Mouse (Mus musculus) spleen, adult 2 months (tissue): ENCODE results near the gene Lrrc25. TPM values are rescaled to one million over a fixed set of nuclear protein-coding genes. Genes with fewer than 3 reads are reported as not detected.

Experiments
- DNase-seq, 2 experiments: peaks; one replicate each; pipeline versions ENCODE4 v3.0.0 to v3.0.0-alpha.2; 2012 to 2021; ENCODE audit warnings: low spot score in 2 of 2, low read depth in 1 of 2
- H3K27ac ChIP-seq: fragments of 200-500 bp; 2 replicates; pipeline ENCODE4 v1.5.1; 2012; ENCODE audit warnings: low read length, inconsistent platforms; ENCODE audit not compliant: insufficient read depth
- H3K27me3 ChIP-seq: fragments of 200-500 bp; 2 replicates; pipeline ENCODE4 v1.6.1; 2012; ENCODE audit warnings: mild to moderate bottlenecking, moderate library complexity, low read length, inconsistent platforms; ENCODE audit not compliant: control insufficient read depth, insufficient read depth
- H3K36me3 ChIP-seq: fragments of 200-500 bp; 2 replicates; pipeline ENCODE4 v1.6.1; 2012; ENCODE audit warnings: mild to moderate bottlenecking, low read length, inconsistent platforms; ENCODE audit not compliant: control insufficient read depth, insufficient read depth
- H3K4me1 ChIP-seq: fragments of 200-500 bp; 2 replicates; pipeline ENCODE4 v1.6.1; 2011; ENCODE audit warnings: inconsistent platforms; ENCODE audit not compliant: control insufficient read depth, insufficient read depth, insufficient read length
- H3K4me3 ChIP-seq: fragments of 200-500 bp; 2 replicates; pipeline ENCODE4 v1.5.1; 2011; ENCODE audit warnings: mild to moderate bottlenecking, inconsistent platforms; ENCODE audit not compliant: insufficient read depth, insufficient read length; ENCODE audit errors: extremely low read depth
- CTCF ChIP-seq: fragments of 200-500 bp; IDR thresholded peaks from 2 replicates; pipeline ENCODE4 v1.5.1; 2011; ENCODE audit warnings: mild to moderate bottlenecking, inconsistent platforms; ENCODE audit not compliant: insufficient read depth, insufficient read length, insufficient replicate concordance; ENCODE audit errors: extremely low read depth
- POLR2A ChIP-seq: fragments of 200-500 bp; IDR thresholded peaks from 2 replicates; pipeline ENCODE4 v1.6.1; 2011; ENCODE audit warnings: low read depth, low read length, inconsistent platforms
- WGBS: fragments of 180-500 bp; shearing (Covaris S2); methylation state at CpG from one replicate; pipeline ENCODE4 v1.1.7; 2018; 5-methylcytosine and 5-hydroxymethylcytosine counted together
- polyA plus RNA-seq: library from polyadenylated mRNA; depleted of rRNA; stranded (reverse); fragments of >200 nt; gene quantifications from 2 replicates; pipeline ENCODE4 v1.2.3, GENCODE M21; 2012; rRNA removed

Gene Lrrc25
- 41.6 and 53.1 TPM in 2 replicates for polyA plus RNA-seq

DNA sequence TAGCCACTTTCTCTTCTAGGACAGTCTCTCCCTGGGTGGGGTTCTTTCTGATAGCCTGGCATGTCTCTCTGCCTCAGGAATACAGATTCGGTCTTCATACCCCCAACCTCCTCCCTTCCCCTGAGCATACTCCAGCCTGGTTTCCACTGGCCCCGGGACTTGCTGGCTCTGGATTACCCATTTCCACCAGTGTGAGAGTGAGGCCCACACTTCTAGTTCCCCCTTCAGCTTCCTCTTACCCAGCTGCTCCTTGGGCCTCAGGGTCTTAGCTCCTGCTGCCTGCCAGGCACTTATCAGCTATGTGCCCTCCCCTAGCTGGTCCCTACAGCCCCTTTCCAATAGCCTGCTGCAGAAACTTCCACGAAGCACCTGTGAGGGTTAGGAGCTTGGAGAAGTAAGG, at the start of gene Lrrc25:
Lrrc25 (plus strand) TSS at position 262 of the 400 bp plus-strand sequence.
- peak within 1 kb of the TSS; percentile 84 for H3K27ac ChIP-seq

DNA sequence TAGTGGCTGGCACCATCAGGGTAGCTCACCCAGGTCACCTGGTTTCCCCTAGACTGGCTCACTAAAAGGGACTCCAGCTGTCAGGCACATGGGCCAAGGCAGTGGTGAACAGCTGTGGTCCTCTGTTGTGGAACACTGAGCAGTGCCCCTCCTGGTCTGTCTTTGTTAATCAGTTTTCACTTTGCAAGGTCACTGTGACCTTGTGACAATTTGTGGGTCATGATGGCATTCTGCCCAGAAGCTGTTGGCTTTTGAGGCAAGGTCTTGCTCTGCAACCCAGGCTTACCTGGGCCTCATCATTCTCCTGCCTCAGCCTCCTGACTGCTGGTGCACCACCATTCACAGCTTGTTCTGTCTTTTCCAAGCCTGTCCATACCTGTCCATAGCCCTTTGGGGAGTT, 45.6 kb upstream of the Lrrc25 start:
- H3K4me3 ChIP-seq: no peak overlapping the region
- TF ChIP-seq POLR2A (no peak), CTCF (no peak)
- H3K27me3 ChIP-seq: no peaks in the 10 kb centered on the region
- H3K27ac ChIP-seq: no peak overlapping the region
- no peak for DNase-seq
- H3K36me3 ChIP-seq: no peaks in the 10 kb centered on the region
- peaks cover 3% of the 10 kb centered on the region for H3K4me1 ChIP-seq

More for the DNA sequence above, at the start of gene Lrrc25:
- TF ChIP-seq POLR2A: no peak
- no peak for TF ChIP-seq CTCF
- no peaks in the 10 kb centered on the region for H3K36me3 ChIP-seq
- H3K4me1 ChIP-seq: peaks cover 29% of the 10 kb centered on the region; the same call in 1 of the 2 replicates
- DNase-seq: no peak
- H3K4me3 ChIP-seq: peak within 1 kb of the TSS; percentile 59
- WGBS: 18% methylated on average over 3 of the region's 3 CpGs
- H3K27me3 ChIP-seq: no peaks in the 10 kb centered on the region

- no peaks in the 10 kb centered on the region for H3K36me3 ChIP-seq
- H3K4me3 ChIP-seq: no peak overlapping the region
Measured at GRCm38 (mm10) chr8:70570990-70571389, 45.0 kb upstream of the Lrrc25 start.

GRCm38 (mm10) chr8:70574302-70574701, 41.7 kb upstream of the Lrrc25 start:
- Histone ChIP-seq H3K27ac (no peak overlapping the region), H3K27me3 (no peaks in the 10 kb centered on the region), H3K4me3 (no peak overlapping the region), H3K36me3 (peaks cover 7% of the 10 kb centered on the region), H3K4me1 (no peaks in the 10 kb centered on the region)
- no peak for DNase-seq
- TF ChIP-seq POLR2A (no peak), CTCF (no peak)

More at GRCm38 (mm10) chr8:70570990-70571389, 45.0 kb upstream of the Lrrc25 start:
- no peaks in the 10 kb centered on the region for H3K27me3 ChIP-seq
- H3K4me1 ChIP-seq: no peaks in the 10 kb centered on the region
- TF ChIP-seq POLR2A (no peak), CTCF (no peak)
- DNase-seq: no peak
- WGBS: 91% methylated on average over 6 of the region's 6 CpGs
- no peak overlapping the region for H3K27ac ChIP-seq

- TF ChIP-seq POLR2A: no peak
- TF ChIP-seq CTCF: no peak
- WGBS: 61% methylated on average over 4 of the region's 4 CpGs
Measured at GRCm38 (mm10) chr8:70574915-70575314, 41.0 kb upstream of the Lrrc25 start.

DNA sequence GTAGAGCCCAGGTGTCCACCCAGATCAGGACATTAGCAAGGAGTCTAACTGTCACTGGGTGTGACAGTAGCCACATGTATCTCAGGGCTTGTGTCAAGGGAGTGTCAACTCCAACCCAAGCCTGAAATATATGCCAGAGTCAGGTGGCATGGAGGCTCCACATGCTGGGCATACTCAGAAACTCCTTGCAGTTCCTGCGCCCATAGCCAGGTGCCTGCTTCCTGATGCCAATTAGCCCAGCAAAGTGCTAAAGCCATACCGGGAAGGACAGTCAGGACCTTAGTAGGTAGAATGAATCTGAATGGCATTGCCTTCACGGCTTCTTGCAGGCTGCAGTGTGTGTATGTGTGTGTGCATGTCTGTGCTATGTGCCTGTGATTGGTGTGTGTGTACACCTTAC, 38.7 kb upstream of the Lrrc25 start:
- H3K36me3 ChIP-seq: peaks cover 20% of the 10 kb centered on the region
- WGBS: 92% methylated on average over 3 of the region's 3 CpGs

More at GRCm38 (mm10) chr8:70574915-70575314, 41.0 kb upstream of the Lrrc25 start:
- Histone ChIP-seq H3K4me1 (no peaks in the 10 kb centered on the region), H3K27ac (no peak overlapping the region), H3K4me3 (no peak overlapping the region), H3K27me3 (no peaks in the 10 kb centered on the region), H3K36me3 (peaks cover 8% of the 10 kb centered on the region)
- DNase-seq: no peak

DNA sequence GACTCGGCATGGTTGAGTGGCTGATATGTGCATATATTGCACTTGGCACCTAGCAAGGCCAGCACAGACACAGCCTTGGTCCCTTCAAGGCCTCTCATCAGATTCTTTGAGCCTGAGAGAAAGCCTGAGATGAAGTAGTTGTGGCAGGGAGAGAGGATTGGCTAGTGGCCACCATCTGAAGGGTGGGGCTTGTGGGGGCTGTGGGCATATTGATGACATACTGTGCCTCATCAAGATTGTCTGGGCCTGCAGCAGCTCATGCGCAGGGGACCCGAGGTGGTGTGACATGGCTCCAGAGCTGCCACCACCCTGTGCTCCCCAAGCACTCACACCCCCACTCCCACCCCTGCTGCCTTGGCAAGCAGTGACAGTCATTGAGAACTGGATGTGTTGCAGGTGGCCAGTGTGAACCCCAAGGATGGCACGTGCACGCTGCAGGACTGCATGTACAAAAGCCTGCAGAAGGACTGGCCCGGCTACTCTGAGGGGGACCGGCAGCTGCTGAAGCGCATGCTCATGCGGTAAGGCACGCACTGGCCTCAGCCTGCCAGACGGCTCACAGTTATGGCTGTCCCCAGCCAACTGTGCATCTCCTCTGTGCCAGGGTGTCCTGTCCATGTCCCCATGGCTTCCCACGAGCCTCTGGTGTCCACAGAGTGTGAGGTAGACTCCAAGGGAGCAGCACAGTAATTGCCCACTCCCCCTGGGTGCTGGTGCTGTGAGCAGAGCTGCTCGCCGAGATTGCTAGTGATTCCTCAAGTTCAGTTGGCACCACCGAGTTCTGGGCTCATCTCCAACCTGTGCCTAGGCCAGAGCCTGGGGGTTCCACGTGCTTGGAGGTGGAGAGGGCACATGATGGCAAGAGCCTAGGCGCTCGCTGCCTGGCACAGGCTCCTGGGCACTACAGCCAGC, 32.2 kb upstream of the Lrrc25 start:
- no peak for DNase-seq
- 86% methylated on average over 18 of the region's 18 CpGs for WGBS
- Histone ChIP-seq H3K4me3 (no peak overlapping the region), H3K27me3 (no peaks in the 10 kb centered on the region), H3K4me1 (no peaks in the 10 kb centered on the region), H3K36me3 (peaks cover 42% of the 10 kb centered on the region), H3K27ac (no peak overlapping the region)
- no peak for TF ChIP-seq POLR2A
- no peak for TF ChIP-seq CTCF

More for the DNA sequence above, 38.7 kb upstream of the Lrrc25 start:
- Histone ChIP-seq H3K4me1 (no peaks in the 10 kb centered on the region), H3K27ac (no peak overlapping the region), H3K4me3 (no peak overlapping the region), H3K27me3 (no peaks in the 10 kb centered on the region)
- TF ChIP-seq CTCF (no peak), POLR2A (no peak)
- no peak for DNase-seq
